Mouse (Mus musculus) kidney, embryonic 15.5 days (tissue): ENCODE data around the gene Epb41l2. TPM values are rescaled to one million over a fixed set of nuclear protein-coding genes. Genes with fewer than 3 reads are reported as not detected.

Source experiments
- ATAC-seq: fragments of 200-750 bp; cut with Nextera tagmentation; replicated peaks from 2 replicates; pipeline ENCODE4 v1.8.0; 2017; ENCODE audit warnings: moderate TSS enrichment; ENCODE audit not compliant: low FRiP score
- H3K27ac ChIP-seq: fragments of 300-500 bp; sonication (generic); 2 replicates; pipeline ENCODE4 v1.5.1; 2015; ENCODE audit warnings: mild to moderate bottlenecking, inconsistent platforms
- H3K27me3 ChIP-seq: fragments of 300-500 bp; sonication (generic); 2 replicates; pipeline ENCODE4 v1.6.1; 2015; ENCODE audit warnings: inconsistent platforms
- H3K36me3 ChIP-seq: fragments of 300-500 bp; sonication (generic); 2 replicates; pipeline ENCODE4 v1.6.1; 2015; ENCODE audit warnings: inconsistent platforms
- H3K4me1 ChIP-seq: fragments of 300-500 bp; sonication (generic); 2 replicates; pipeline ENCODE4 v1.6.1; 2015; ENCODE audit warnings: inconsistent platforms
- H3K4me2 ChIP-seq: fragments of 300-500 bp; sonication (generic); 2 replicates; pipeline ENCODE4 v1.6.1; 2015; ENCODE audit warnings: moderate library complexity, mild to moderate bottlenecking, inconsistent platforms
- H3K4me3 ChIP-seq: fragments of 300-500 bp; sonication (generic); replicated peaks from 2 replicates; pipeline ENCODE4 v1.5.1; 2015; ENCODE audit warnings: mild to moderate bottlenecking, inconsistent platforms
- H3K9ac ChIP-seq: fragments of 300-500 bp; sonication (generic); 2 replicates; pipeline ENCODE4 v1.6.1; 2015; ENCODE audit warnings: mild to moderate bottlenecking, inconsistent platforms
- H3K9me3 ChIP-seq: fragments of 300-500 bp; sonication (generic); replicated peaks from 2 replicates; pipeline ENCODE4 v1.6.1; 2016; ENCODE audit warnings: inconsistent platforms
- WGBS: fragments of 180-500 bp; shearing (Covaris S2); methylation state at CpG from one replicate; pipeline ENCODE4 v1.1.7; 2015; ENCODE audit warnings: mixed read lengths; 5-methylcytosine and 5-hydroxymethylcytosine counted together
- polyA plus RNA-seq: library from polyadenylated mRNA; unstranded; fragments of >200 nt; fragmentation: Nextera tagmentation; extraction: Ambion mirVana; gene quantifications from 2 replicates; pipeline ENCODE4 v1.2.1, GENCODE M21; 2015

Epb41l2 gene
- polyA plus RNA-seq, 1 experiment from 2014 or later: 66.5 TPM

DNA sequence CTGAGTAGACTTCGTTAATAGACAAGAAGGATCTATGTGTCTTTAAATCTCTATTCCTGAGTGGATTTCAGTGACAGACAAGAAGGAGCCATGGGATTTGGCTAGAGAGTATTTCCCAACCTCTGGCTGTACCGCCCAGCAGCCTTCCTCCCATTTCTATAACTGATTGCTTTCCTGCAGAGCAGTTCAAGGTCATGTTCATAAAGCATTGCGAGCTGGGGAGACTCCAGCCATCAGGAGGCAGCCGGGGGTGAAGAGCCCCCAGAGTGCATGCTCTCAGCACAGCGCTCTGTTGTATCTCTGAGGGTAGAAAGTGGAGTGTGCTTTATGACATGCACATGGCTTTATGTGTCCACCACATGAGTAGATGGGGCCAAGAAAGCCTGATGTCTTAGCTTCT lies 123.2 kb downstream of the Epb41l2 start:
- ATAC-seq: no peak
- no peaks in the 10 kb centered on the region for H3K4me1 ChIP-seq
- H3K27me3 ChIP-seq: no peaks in the 10 kb centered on the region
- H3K36me3 ChIP-seq: peaks cover 17% of the 10 kb centered on the region
- no peak overlapping the region for H3K27ac ChIP-seq
- H3K9ac ChIP-seq: no peak overlapping the region
- H3K4me3 ChIP-seq: no peak overlapping the region
- 39% methylated on average over 5 of the region's 5 CpGs for WGBS
- H3K9me3 ChIP-seq: no peaks in the 10 kb centered on the region
- no peak overlapping the region for H3K4me2 ChIP-seq

DNA sequence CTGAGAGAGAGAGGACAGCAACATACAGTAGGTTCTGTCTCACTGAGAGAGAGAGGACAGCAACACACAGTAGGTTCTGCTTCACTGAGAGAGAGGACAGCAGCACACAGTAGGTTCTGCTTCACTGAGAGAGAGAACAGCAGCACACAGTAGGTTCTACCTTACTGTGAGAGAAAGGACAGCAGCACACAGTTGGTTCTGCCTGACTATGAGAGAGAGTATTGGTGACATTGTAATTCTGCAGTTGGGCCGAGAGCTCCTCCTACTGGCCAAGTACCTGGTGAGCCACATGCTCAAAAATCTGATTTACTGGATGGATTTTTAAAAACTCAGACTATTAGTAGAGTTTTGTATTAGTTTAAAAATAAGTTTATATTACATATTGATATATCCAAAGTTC lies 128.9 kb downstream of the Epb41l2 start:
- H3K27ac ChIP-seq: no peak overlapping the region
- no peak overlapping the region for H3K4me3 ChIP-seq
- no peak overlapping the region for H3K4me2 ChIP-seq
- H3K27me3 ChIP-seq: no peaks in the 10 kb centered on the region
- H3K9me3 ChIP-seq: no peaks in the 10 kb centered on the region
- 18% methylated on average over 1 of the region's 1 CpGs for WGBS
- H3K4me1 ChIP-seq: no peaks in the 10 kb centered on the region
- peaks cover 8% of the 10 kb centered on the region for H3K36me3 ChIP-seq
- 0 out of 2 replicates have a peak, but pooled peaks have one; percentile 29 for ATAC-seq
- H3K9ac ChIP-seq: no peak overlapping the region

DNA sequence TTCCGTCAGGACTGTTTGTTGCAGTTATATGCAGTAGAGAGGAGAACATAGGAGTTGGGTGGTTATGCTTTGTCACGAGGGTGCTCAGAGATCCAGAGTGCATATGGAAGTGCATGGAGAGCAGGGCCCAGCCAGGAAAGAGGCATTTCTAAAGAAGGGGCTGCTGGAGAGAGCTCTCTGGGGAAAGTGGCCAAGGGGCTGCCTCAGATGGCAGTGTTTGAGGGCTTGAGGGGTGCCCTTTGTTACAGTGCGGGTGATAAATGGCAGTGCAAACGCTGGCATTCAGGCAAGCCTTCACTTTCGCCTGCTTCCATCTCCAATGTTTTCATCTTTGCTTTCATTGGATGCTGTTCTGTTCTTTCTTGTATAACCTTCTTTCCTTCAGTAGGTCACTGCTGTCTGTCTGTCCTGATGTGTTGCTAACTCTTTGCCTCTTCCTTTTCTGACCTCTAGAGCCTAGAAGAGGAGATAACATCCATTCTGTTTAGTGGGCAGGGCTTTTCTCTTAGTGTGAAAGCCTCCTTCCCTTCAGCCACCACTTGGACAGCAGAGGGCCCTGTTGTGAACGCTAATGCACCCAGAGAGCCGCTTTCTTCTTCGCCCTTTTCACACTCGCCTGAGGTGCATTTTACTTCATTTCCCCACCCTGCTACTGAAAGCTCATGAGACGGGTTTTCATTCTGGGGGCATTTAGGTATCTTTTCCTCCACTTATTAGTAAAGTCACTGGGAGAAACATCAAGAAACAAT lies 139.9 kb downstream of the Epb41l2 start:
- 67% methylated on average over 10 of the region's 10 CpGs for WGBS
- no peak for ATAC-seq
- no peak overlapping the region for H3K27ac ChIP-seq
- H3K27me3 ChIP-seq: no peaks in the 10 kb centered on the region
- H3K9ac ChIP-seq: no peak overlapping the region
- no peaks in the 10 kb centered on the region for H3K9me3 ChIP-seq
- H3K36me3 ChIP-seq: peaks cover 26% of the 10 kb centered on the region
- no peak overlapping the region for H3K4me3 ChIP-seq
- H3K4me2 ChIP-seq: no peak overlapping the region
- H3K4me1 ChIP-seq: no peaks in the 10 kb centered on the region

DNA sequence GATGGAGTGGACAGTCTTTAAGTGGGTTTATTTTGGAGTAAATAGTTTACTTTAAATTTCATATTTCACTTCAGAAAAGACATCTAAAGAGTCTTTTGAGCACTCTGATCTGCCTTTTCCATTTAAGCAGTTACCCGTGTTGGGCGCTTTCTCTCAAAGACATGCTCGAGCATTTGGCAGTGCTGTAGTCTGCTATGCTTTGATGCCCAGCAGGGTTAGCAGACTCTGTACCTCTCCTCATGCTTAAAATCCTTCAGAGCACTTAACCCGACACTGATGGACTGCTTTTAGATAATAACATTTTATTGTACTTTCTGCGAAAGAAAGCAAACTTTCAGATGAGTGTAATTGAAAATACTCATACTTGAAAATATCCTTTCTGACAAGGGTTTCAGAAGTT lies 143.7 kb downstream of the Epb41l2 start:
- no peaks in the 10 kb centered on the region for H3K27me3 ChIP-seq
- no peak overlapping the region for H3K27ac ChIP-seq
- WGBS: 87% methylated on average over 5 of the region's 5 CpGs
- H3K36me3 ChIP-seq: peaks cover 46% of the 10 kb centered on the region
- ATAC-seq: no peak
- no peaks in the 10 kb centered on the region for H3K4me1 ChIP-seq
- no peak overlapping the region for H3K4me2 ChIP-seq
- H3K9me3 ChIP-seq: no peaks in the 10 kb centered on the region
- H3K4me3 ChIP-seq: no peak overlapping the region
- H3K9ac ChIP-seq: no peak overlapping the region

DNA sequence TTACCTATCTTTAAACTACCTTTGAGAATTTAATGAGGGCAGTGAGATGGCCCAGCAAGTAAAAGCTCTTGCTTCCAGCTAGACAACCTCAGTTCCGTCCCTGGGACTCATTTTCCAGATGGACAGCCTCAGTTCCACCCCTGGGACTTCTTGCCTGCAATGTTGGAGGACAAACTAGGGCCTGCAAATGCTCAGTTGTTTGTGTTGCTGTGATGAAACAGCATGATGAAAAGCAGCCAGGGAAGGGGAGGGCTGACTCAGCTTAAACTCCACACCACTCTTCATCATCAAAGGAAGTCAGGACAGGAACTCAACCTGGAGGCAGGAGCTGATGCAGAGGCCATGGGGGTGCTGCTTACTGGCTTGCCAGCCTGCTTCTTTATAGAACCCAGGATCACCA lies 154.2 kb downstream of the Epb41l2 start:
- Histone ChIP-seq H3K27me3 (no peaks in the 10 kb centered on the region), H3K4me1 (no peaks in the 10 kb centered on the region), H3K4me3 (no peak overlapping the region), H3K27ac (no peak overlapping the region), H3K36me3 (peaks cover 34% of the 10 kb centered on the region), H3K9me3 (no peaks in the 10 kb centered on the region), H3K4me2 (no peak overlapping the region), H3K9ac (no peak overlapping the region)
- 74% methylated on average over 1 of the region's 1 CpGs for WGBS
- ATAC-seq: no peak

DNA sequence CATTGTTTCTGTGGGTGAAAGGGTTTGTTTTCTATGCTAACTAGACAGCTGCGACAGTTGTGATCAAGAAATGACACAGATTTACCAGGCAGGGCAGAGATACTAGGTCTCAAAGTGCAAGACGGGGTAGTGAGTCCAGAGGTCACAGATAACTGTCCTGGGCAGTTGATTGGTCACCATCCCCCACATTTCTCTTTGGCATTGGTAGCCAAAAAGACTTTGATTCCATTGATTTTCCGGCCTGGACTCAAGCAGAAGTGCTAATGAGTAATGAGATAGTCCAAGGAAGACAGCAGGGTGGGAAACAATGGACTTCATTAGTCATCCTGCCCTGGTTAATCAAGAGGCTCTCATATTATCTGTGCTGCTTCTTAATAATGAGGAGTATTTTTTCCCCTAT lies 160.4 kb downstream of the Epb41l2 start:
- H3K9ac ChIP-seq: no peak overlapping the region
- H3K27me3 ChIP-seq: no peaks in the 10 kb centered on the region
- no peak for ATAC-seq
- H3K4me3 ChIP-seq: no peak overlapping the region
- H3K4me2 ChIP-seq: no peak overlapping the region
- H3K36me3 ChIP-seq: peaks cover 33% of the 10 kb centered on the region
- 83% methylated on average over 3 of the region's 3 CpGs for WGBS
- no peaks in the 10 kb centered on the region for H3K4me1 ChIP-seq
- no peak overlapping the region for H3K27ac ChIP-seq
- H3K9me3 ChIP-seq: no peaks in the 10 kb centered on the region

DNA sequence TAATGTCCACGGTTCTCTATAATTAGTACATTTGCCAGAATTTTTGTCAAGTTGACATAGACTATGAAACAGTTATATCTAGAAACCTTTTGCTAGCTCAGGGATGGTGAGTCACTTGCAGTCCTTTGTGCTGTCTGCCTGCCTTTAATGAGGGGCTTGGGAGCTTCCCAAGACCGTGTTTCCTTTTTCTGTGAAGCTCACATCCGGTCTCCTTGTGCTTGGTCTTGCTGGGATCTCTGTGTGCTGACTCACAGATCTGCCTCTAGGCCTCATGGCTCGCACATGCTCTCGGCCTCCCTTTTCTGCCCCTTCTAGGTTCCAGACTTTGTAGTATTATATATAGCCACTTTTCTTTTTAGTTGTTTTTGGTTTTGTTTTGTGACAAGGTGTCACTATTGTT lies 160.8 kb downstream of the Epb41l2 start:
- no peak overlapping the region for H3K27ac ChIP-seq
- peaks cover 28% of the 10 kb centered on the region for H3K36me3 ChIP-seq
- WGBS: 83% methylated on average over 5 of the region's 5 CpGs
- no peak overlapping the region for H3K4me2 ChIP-seq
- H3K9ac ChIP-seq: no peak overlapping the region
- ATAC-seq: no peak
- no peaks in the 10 kb centered on the region for H3K9me3 ChIP-seq
- H3K4me3 ChIP-seq: no peak overlapping the region
- H3K27me3 ChIP-seq: no peaks in the 10 kb centered on the region
- H3K4me1 ChIP-seq: no peaks in the 10 kb centered on the region

DNA sequence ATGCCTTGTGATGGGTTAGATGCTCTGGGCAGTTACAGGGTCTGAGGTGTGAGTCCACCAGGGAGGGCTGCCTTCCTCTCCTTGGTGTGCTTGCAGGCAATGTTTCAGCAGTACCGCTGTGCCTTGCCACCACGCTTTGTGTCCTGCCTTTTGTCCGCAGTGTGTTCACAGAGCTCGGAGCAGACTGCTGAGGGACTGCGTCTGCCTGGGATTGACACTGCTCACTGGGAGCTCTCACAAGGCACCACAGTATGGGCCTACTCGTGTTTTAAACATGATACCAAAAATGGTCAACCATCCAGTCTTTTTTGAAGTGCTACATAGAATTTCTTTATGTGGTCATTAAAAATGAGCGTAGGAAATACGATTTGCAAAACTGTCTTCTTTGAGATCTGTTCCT lies 164.1 kb downstream of the Epb41l2 start:
- Histone ChIP-seq H3K4me3 (no peak overlapping the region), H3K27me3 (no peaks in the 10 kb centered on the region), H3K4me1 (no peaks in the 10 kb centered on the region), H3K9ac (no peak overlapping the region), H3K36me3 (peaks cover 13% of the 10 kb centered on the region; the same call in 1 of the 2 replicates), H3K4me2 (no peak overlapping the region), H3K27ac (no peak overlapping the region), H3K9me3 (no peaks in the 10 kb centered on the region)
- WGBS: 92% methylated on average over 8 of the region's 8 CpGs
- ATAC-seq: no peak

DNA sequence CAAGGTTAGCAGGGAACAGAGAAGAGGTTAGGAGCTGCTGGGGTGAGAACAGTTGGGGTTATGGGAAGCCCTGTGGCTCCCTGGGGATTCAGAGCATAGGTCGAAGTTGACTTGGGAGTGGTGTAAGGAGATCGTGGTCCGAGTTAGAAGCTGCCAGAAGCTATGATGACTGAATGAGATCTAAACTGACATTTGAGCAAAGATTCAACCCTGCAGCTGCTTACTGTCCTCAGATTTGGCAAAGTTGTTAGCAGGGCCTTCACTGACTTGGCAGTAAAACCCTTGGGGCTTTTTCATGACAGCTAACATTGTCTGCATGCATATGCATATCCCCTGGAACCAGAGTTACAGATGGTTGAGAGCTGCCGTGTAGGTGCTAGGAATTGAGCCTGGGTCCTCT lies 166.6 kb downstream of the Epb41l2 start:
- no peaks in the 10 kb centered on the region for H3K4me1 ChIP-seq
- no peak overlapping the region for H3K9ac ChIP-seq
- no peak overlapping the region for H3K4me3 ChIP-seq
- H3K9me3 ChIP-seq: no peaks in the 10 kb centered on the region
- 77% methylated on average over 4 of the region's 4 CpGs for WGBS
- no peak overlapping the region for H3K27ac ChIP-seq
- no peak overlapping the region for H3K4me2 ChIP-seq
- no peaks in the 10 kb centered on the region for H3K27me3 ChIP-seq
- no peak for ATAC-seq
- peaks cover 13% of the 10 kb centered on the region; the same call in 1 of the 2 replicates for H3K36me3 ChIP-seq

DNA sequence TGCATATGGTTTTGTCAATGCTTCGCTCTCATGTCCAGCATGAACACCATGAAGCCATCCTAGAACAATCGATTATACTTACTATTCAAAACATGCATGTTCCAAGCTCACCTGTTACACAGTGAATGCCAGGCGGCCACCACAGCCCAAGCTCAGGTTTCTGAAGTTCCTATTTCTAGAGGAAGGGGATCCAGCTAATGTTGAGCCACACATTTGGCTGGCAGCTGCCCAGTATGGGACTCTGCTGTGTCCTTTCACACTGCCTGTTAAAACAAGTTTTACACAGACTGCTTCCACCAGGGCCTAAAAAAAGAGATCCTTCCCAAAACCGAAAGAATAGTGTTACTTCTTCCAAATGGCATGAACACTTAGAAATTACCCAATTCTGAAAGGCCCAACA lies 167.0 kb downstream of the Epb41l2 start:
- Histone ChIP-seq H3K27ac (no peak overlapping the region), H3K4me2 (no peak overlapping the region), H3K4me3 (no peak overlapping the region), H3K36me3 (peaks cover 8% of the 10 kb centered on the region; the same call in 1 of the 2 replicates), H3K4me1 (no peaks in the 10 kb centered on the region), H3K9me3 (no peaks in the 10 kb centered on the region), H3K27me3 (no peaks in the 10 kb centered on the region), H3K9ac (no peak overlapping the region)
- no peak for ATAC-seq
- WGBS: 93% methylated on average over 4 of the region's 4 CpGs

DNA sequence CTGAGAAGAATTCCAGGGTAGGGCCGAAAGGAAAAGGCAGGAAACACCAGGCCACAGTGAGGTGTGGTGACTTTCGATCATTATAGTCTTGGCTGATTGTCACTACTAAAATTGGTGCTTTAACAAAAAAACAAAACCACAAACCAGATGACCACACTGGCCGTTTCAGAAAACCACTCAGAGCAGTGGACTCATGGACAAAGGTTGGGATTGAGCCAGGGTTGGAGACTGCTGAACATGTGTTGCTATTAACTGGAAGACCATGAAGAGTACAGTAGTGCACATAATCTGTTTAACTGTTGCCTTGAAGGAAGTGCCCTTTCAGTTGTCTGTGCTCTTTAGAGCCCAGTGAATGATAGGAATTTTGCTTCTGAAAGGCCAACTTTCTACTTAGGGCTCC lies 167.5 kb downstream of the Epb41l2 start:
- Histone ChIP-seq H3K9ac (no peak overlapping the region), H3K9me3 (no peaks in the 10 kb centered on the region), H3K27ac (no peak overlapping the region), H3K27me3 (no peaks in the 10 kb centered on the region), H3K4me3 (no peak overlapping the region), H3K36me3 (peaks cover 5% of the 10 kb centered on the region; the same call in 1 of the 2 replicates), H3K4me1 (no peaks in the 10 kb centered on the region), H3K4me2 (no peak overlapping the region)
- whole genome bisulfite sequencing: 85% methylated on average over 3 of the region's 3 CpGs
- ATAC-seq: no peak

DNA sequence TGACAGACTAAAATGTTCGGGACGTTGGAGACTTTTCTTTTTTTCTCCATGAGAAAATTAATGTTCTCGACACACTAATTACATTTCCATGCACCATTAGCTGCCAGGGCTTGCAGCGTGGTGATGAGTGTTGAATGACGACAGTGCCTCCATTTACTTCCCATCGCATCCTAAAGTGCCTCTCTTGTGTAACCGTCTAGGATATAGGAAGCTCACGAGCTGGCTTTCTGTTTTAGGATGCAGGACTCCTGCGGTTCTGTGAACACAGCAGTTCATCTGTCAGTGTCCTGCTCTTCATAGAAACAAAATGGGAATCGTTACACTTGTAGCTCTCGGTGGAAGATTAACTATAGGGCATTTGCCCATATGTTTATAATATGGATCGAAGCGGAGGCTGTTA lies 171.7 kb downstream of the Epb41l2 start:
- no peak for ATAC-seq
- Histone ChIP-seq H3K4me1 (0 out of 2 replicates have a peak, but pooled peaks cover 3% of the 10 kb centered on the region), H3K9ac (no peak overlapping the region), H3K27me3 (no peaks in the 10 kb centered on the region), H3K4me3 (no peak overlapping the region), H3K4me2 (no peak overlapping the region), H3K36me3 (no peaks in the 10 kb centered on the region), H3K9me3 (no peaks in the 10 kb centered on the region), H3K27ac (no peak overlapping the region)
- WGBS: 62% methylated on average over 13 of the region's 13 CpGs

DNA sequence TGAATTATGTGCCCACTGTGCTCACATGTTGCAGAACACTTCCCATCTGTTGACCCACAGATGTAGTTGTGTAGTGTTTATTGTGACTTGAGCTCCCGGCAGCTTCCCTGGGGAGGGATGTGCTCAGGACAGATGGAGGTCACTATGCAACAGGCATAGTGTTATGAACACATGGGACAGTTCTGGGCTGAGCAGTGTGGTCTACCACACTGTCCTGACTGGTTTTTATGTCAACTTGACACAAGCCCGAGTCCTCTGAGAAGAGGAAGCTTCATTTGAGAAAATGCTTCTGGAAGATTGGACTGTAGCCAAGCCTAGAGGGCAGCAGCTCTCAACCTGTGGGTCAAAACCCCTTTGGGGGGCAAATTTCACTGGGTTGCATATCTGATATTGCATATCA lies 173.5 kb downstream of the Epb41l2 start:
- H3K27ac ChIP-seq: no peak overlapping the region
- H3K27me3 ChIP-seq: no peaks in the 10 kb centered on the region
- H3K4me3 ChIP-seq: no peak overlapping the region
- H3K4me1 ChIP-seq: 0 out of 2 replicates have a peak, but pooled peaks cover 3% of the 10 kb centered on the region
- no peak overlapping the region for H3K9ac ChIP-seq
- H3K4me2 ChIP-seq: no peak overlapping the region
- no peak for ATAC-seq
- WGBS: 57% methylated on average over 2 of the region's 2 CpGs
- no peaks in the 10 kb centered on the region for H3K9me3 ChIP-seq
- H3K36me3 ChIP-seq: no peaks in the 10 kb centered on the region
